8 mouse cellular contexts compared by ENCODE assay signal in the genomic region with DNA sequence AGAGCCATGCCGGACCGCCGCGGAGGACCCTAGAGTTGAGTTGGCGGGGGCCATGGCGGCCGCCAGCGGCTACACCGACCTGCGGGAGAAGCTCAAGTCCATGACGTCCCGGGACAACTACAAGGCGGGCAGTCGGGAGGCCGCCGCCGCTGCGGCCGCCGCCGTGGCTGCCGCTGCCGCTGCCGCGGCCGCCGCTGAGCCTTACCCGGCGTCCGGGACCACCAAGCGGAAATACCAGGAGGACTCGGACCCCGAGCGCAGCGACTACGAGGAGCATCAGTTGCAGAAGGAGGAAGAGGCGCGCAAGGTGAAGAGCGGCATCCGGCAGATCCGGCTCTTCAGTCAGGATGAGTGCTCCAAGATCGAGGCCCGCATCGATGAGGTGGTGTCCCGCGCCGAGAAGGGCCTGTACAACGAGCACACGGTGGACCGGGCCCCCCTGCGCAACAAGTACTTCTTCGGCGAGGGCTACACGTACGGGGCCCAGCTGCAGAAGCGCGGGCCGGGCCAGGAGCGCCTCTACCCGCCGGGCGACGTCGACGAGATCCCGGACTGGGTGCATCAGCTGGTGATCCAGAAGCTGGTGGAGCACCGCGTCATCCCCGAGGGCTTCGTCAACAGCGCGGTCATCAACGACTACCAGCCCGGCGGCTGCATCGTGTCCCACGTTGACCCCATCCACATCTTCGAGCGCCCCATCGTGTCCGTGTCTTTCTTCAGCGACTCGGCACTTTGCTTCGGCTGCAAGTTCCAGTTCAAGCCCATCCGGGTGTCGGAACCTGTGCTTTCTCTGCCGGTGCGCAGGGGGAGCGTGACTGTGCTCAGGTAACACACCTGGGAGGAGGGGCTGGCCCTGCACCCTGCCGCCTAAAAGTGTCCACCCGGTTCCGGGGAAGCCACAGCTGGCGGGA. TPM values are rescaled to one million over a fixed set of nuclear protein-coding genes. Genes with fewer than 3 reads are reported as not detected.
DNase-seq lines count a peak whose midpoint lies in the region; ATAC-seq lines count a peak whose summit lies in the region.

No protein-coding gene starts in this region.

- ATAC-seq in heart, embryonic 12.5 days (ENCODE audit: insufficient number of reproducible peaks, low FRiP score): peak; percentile 26
- no peak for ATAC-seq in kidney, embryonic 16.5 days (ENCODE audit: low FRiP score, low TSS enrichment)
- ATAC-seq in liver, embryonic 16.5 days (ENCODE audit: low read depth): peak; percentile 30; the same call in 1 of the 2 replicates

- under 1% methylated on average over 93 of the region's 93 CpGs for WGBS in heart, embryonic 12.5 days
- whole genome bisulfite sequencing in kidney, embryonic 16.5 days: under 1% methylated on average over 93 of the region's 93 CpGs
- WGBS in liver, embryonic 16.5 days (ENCODE audit: insufficient replicate concordance): under 1% methylated on average over 93 of the region's 93 CpGs

- H3K4me3 ChIP-seq in heart, embryonic 12.5 days: peak overlapping the region; percentile 82
- peak overlapping the region; percentile 97 for H3K4me3 ChIP-seq in kidney, embryonic 16.5 days (ENCODE audit: low read length)
- peak overlapping the region; percentile 96 for H3K4me3 ChIP-seq in liver, embryonic 16.5 days (ENCODE audit: low read depth, low read length)

- peak overlapping the region; percentile 96 for H3K9ac ChIP-seq in heart, embryonic 12.5 days
- peak overlapping the region; percentile 95 for H3K9ac ChIP-seq in kidney, embryonic 16.5 days (replicated peaks; ENCODE audit: low read length)
- peak overlapping the region; percentile 95 for H3K9ac ChIP-seq in liver, embryonic 16.5 days (ENCODE audit: low read depth, low read length)

- no peaks in the 10 kb centered on the region for H3K27me3 ChIP-seq in heart, embryonic 12.5 days (replicated peaks)
- H3K27me3 ChIP-seq in kidney, embryonic 16.5 days (ENCODE audit: insufficient read depth, low read length): no peaks in the 10 kb centered on the region
- H3K27me3 ChIP-seq in liver, embryonic 16.5 days (ENCODE audit: control insufficient read depth, insufficient read depth, low read depth, low read length): no peaks in the 10 kb centered on the region

- DNase-seq in B cell, adult 2 months: peak; percentile 59 to 66
- DNase-seq in adrenal gland, adult 18-20 months (ENCODE audit: low spot score in 2 of 2): peak; percentile 49 to 52
- peak; percentile 50 for DNase-seq in embryo, embryonic 11 days
- DNase-seq in neural tube, embryonic 10.5 days (ENCODE audit: extremely low spot score, low spot score): peak; percentile 61
- DNase-seq in testis, postnatal 10 days (ENCODE audit: low spot score): peak; percentile 65

- peak overlapping the region; percentile 99 for H3K27ac ChIP-seq in heart, embryonic 12.5 days (ENCODE audit: poor library complexity, severe bottlenecking)
- H3K27ac ChIP-seq in kidney, embryonic 16.5 days (ENCODE audit: low read length): peak overlapping the region; percentile 100
- H3K27ac ChIP-seq in liver, embryonic 16.5 days (ENCODE audit: low read length): peak overlapping the region; percentile 99

- H3K4me2 ChIP-seq in heart, embryonic 12.5 days: peak overlapping the region; percentile 95
- peak overlapping the region; percentile 76 for H3K4me2 ChIP-seq in kidney, embryonic 16.5 days (replicated peaks; ENCODE audit: low read depth, low read length)
- H3K4me2 ChIP-seq in liver, embryonic 16.5 days (ENCODE audit: low read depth, low read length): peak overlapping the region; percentile 96

- H3K9me3 ChIP-seq in heart, embryonic 12.5 days (replicated peaks): no peaks in the 10 kb centered on the region
- no peaks in the 10 kb centered on the region for H3K9me3 ChIP-seq in kidney, embryonic 16.5 days (ENCODE audit: low read length)
- H3K9me3 ChIP-seq in liver, embryonic 16.5 days (replicated peaks; ENCODE audit: control insufficient read depth, low read length): no peaks in the 10 kb centered on the region

- peaks cover 34% of the 10 kb centered on the region for H3K4me1 ChIP-seq in heart, embryonic 12.5 days (replicated peaks)
- H3K4me1 ChIP-seq in kidney, embryonic 16.5 days (ENCODE audit: insufficient read depth, low read length): peaks cover 43% of the 10 kb centered on the region
- H3K4me1 ChIP-seq in liver, embryonic 16.5 days (ENCODE audit: control insufficient read depth, low read depth, low read length): peaks cover 22% of the 10 kb centered on the region

- peaks cover 22% of the 10 kb centered on the region for H3K36me3 ChIP-seq in heart, embryonic 12.5 days
- H3K36me3 ChIP-seq in kidney, embryonic 16.5 days (ENCODE audit: insufficient read depth, low read length): peaks cover 8% of the 10 kb centered on the region
- peaks cover 3% of the 10 kb centered on the region; the same call in 1 of the 2 replicates for H3K36me3 ChIP-seq in liver, embryonic 16.5 days (ENCODE audit: control insufficient read depth, insufficient read depth)

RNA-seq across cellular contexts. Expression of a gene that starts 2.4 kb away (rescaled TPM):
- 100 to 1,000 TPM in 1 of 2 experiments, 10 to 100 TPM in 1; 85.0 to 117 TPM for total RNA-seq in adrenal gland, adult 18-20 months (2021)
- polyA plus RNA-seq in heart, embryonic 12.5 days (2016; fragmentation: Nextera tagmentation; extraction: Ambion mirVana): 41.8 and 44.6 TPM in 2 replicates
- 34.5 and 34.8 TPM in 2 replicates for polyA plus RNA-seq in kidney, embryonic 16.5 days (2015; fragmentation: Nextera tagmentation; extraction: Ambion mirVana)
- polyA plus RNA-seq in liver, embryonic 16.5 days (2015; fragmentation: Nextera tagmentation; extraction: Ambion mirVana): 15.3 and 15.4 TPM in 2 replicates
